Mouse (Mus musculus) midbrain, embryonic 12.5 days (tissue): ENCODE data around the gene Iqch. TPM values are rescaled to one million over a fixed set of nuclear protein-coding genes. Genes with fewer than 3 reads are reported as not detected.

Experiments
- ATAC-seq: fragments of 200-750 bp; cut with Nextera tagmentation; 2 replicates; pipeline ENCODE4 v1.8.0; 2017; ENCODE audit warnings: low read depth, moderate TSS enrichment, moderate library complexity; ENCODE audit not compliant: low FRiP score
- H3K27ac ChIP-seq: fragments of 300-500 bp; sonication (generic); replicated peaks from 2 replicates; pipeline ENCODE4 v1.5.1; 2016; ENCODE audit warnings: mild to moderate bottlenecking
- H3K27me3 ChIP-seq: fragments of 300-500 bp; sonication (generic); 2 replicates; pipeline ENCODE4 v1.6.1; 2016; ENCODE audit warnings: mild to moderate bottlenecking
- H3K36me3 ChIP-seq: fragments of 300-500 bp; sonication (generic); 2 replicates; pipeline ENCODE4 v1.6.1; 2016
- H3K4me1 ChIP-seq: fragments of 300-500 bp; sonication (generic); 2 replicates; pipeline ENCODE4 v1.6.1; 2016
- H3K4me2 ChIP-seq: fragments of 300-500 bp; sonication (generic); replicated peaks from 2 replicates; pipeline ENCODE4 v1.6.1; 2016; ENCODE audit warnings: mild to moderate bottlenecking, moderate library complexity
- H3K4me3 ChIP-seq: fragments of 300-500 bp; sonication (generic); 2 replicates; pipeline ENCODE4 v1.5.1; 2016; ENCODE audit warnings: mild to moderate bottlenecking
- H3K9ac ChIP-seq: fragments of 300-500 bp; sonication (generic); replicated peaks from 2 replicates; pipeline ENCODE4 v1.6.1; 2016; ENCODE audit warnings: mild to moderate bottlenecking, moderate library complexity
- H3K9me3 ChIP-seq: fragments of 300-500 bp; sonication (generic); 2 replicates; pipeline ENCODE4 v1.6.1; 2016; ENCODE audit warnings: mild to moderate bottlenecking
- WGBS: fragments of 180-500 bp; shearing (Covaris S2); methylation state at CpG from one replicate; pipeline ENCODE4 v1.1.7; 2016; 5-methylcytosine and 5-hydroxymethylcytosine counted together
- polyA plus RNA-seq: library from polyadenylated mRNA; unstranded; fragments of >200 nt; fragmentation: Nextera tagmentation; extraction: Ambion mirVana; gene quantifications from 2 replicates; pipeline ENCODE4 v1.2.1, GENCODE M21; 2016

Gene Iqch
- polyA plus RNA-seq, 1 experiment from 2014 or later, result not detected

- Histone ChIP-seq H3K4me3 (no peak overlapping the region), H3K27ac (no peak overlapping the region), H3K27me3 (no peaks in the 10 kb centered on the region), H3K4me1 (peaks cover 36% of the 10 kb centered on the region), H3K4me2 (no peak overlapping the region), H3K9me3 (no peaks in the 10 kb centered on the region), H3K36me3 (no peaks in the 10 kb centered on the region), H3K9ac (no peak overlapping the region)
- ATAC-seq, result no peak
- WGBS, result 95% methylated on average over 2 of the region's 2 CpGs
Measured at GRCm38 (mm10) chr9:63609776-63610175, 7.5 kb upstream of the Iqch start.

DNA sequence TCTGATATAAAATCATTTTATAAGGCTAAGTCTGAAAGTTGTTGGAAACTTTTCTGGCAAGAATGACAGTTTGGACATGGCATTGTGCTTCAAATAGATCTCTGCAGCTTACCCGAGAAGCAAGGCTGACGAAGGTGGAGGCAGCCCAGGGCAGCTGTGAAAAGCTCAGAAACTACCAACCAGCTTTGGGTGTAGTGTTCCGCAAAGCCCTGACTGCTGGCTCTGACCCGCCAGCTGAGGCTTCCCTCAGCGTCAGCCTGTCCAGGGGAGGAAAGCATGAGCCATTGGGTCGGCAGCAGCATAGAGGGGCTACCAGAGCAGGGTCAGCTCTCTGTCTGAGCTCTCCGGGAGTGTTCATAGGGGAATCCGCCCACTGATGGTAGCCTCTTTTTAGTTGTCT is 7.0 kb upstream of the Iqch start:
- no peak for ATAC-seq
- Histone ChIP-seq H3K9me3 (no peaks in the 10 kb centered on the region), H3K36me3 (no peaks in the 10 kb centered on the region), H3K27me3 (no peaks in the 10 kb centered on the region), H3K4me1 (peaks cover 38% of the 10 kb centered on the region), H3K4me3 (no peak overlapping the region), H3K9ac (no peak overlapping the region), H3K27ac (no peak overlapping the region), H3K4me2 (no peak overlapping the region)
- WGBS, result 64% methylated on average over 8 of the region's 8 CpGs

DNA sequence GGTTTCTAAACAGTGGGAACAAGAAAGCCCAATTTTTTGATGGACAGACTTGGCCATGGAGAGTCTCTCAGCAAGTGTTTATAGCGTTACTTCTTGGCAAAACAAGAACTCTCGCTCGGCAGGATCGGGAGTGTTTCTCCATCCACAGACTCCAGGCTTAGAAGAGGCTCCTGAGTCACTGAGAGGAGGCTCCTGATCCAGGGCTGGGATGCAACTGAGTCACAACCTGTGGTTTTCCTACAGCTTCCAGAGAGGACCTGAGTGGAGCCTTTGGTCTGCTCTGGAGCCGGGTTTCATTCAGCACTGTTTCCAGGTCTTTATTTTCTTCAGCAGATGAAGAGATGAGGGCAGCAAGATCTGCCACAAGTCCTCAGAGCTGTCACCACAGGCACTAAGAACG is 5.7 kb upstream of the Iqch start:
- peaks cover 43% of the 10 kb centered on the region for H3K4me1 ChIP-seq
- no peak for ATAC-seq
- no peak overlapping the region for H3K4me3 ChIP-seq
- 73% methylated on average over 6 of the region's 6 CpGs for WGBS
- no peaks in the 10 kb centered on the region for H3K36me3 ChIP-seq
- no peaks in the 10 kb centered on the region for H3K27me3 ChIP-seq
- no peaks in the 10 kb centered on the region for H3K9me3 ChIP-seq
- no peak overlapping the region for H3K4me2 ChIP-seq
- H3K27ac ChIP-seq, result no peak overlapping the region
- H3K9ac ChIP-seq, result no peak overlapping the region

GRCm38 (mm10) chr9:63606594-63606993 is 4.3 kb upstream of the Iqch start:
- ATAC-seq, result no peak
- H3K36me3 ChIP-seq, result no peaks in the 10 kb centered on the region
- H3K9ac ChIP-seq, result no peak overlapping the region
- 77% methylated on average over 2 of the region's 2 CpGs for WGBS
- no peaks in the 10 kb centered on the region for H3K27me3 ChIP-seq
- no peak overlapping the region for H3K4me3 ChIP-seq
- H3K27ac ChIP-seq, result no peak overlapping the region
- H3K4me2 ChIP-seq, result no peak overlapping the region
- H3K9me3 ChIP-seq, result no peaks in the 10 kb centered on the region
- H3K4me1 ChIP-seq, result peaks cover 37% of the 10 kb centered on the region

GRCm38 (mm10) chr9:63603849-63604248 is 1.6 kb upstream of the Iqch start:
- 60% methylated on average over 6 of the region's 6 CpGs for WGBS
- H3K4me2 ChIP-seq, result peak overlapping the region; percentile 77
- peaks cover 19% of the 10 kb centered on the region for H3K4me1 ChIP-seq
- no peaks in the 10 kb centered on the region for H3K9me3 ChIP-seq
- H3K27me3 ChIP-seq, result no peaks in the 10 kb centered on the region
- no peak overlapping the region for H3K27ac ChIP-seq
- 0 out of 2 replicates have a peak overlapping the region, but pooled peaks have one; percentile 11 for H3K9ac ChIP-seq
- no peak for ATAC-seq
- no peaks in the 10 kb centered on the region for H3K36me3 ChIP-seq
- 0 out of 2 replicates have a peak overlapping the region, but pooled peaks have one; percentile 96 for H3K4me3 ChIP-seq

DNA sequence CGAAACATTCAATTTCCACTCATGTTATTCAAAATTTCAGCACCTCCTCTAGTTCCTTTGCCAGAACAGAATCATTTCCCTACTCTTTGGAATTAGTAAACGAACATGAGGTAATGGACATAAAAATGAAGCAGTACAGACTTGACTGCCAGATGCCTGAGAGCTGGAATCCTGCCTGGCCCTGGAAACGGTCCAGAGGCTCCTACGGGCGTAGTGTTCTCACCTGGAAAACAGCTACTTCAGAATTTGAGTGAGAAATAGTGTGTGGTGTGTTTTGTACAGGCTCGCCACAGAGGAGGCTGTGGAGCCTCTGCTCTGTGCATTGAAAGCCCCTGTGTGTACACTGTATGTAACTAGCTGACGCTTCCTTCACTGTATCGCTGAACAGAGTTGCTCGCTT is 5.6 kb downstream of the Iqch start:
- Histone ChIP-seq H3K4me3 (no peak overlapping the region), H3K4me1 (no peaks in the 10 kb centered on the region), H3K27ac (no peak overlapping the region), H3K36me3 (no peaks in the 10 kb centered on the region), H3K9me3 (no peaks in the 10 kb centered on the region), H3K4me2 (no peak overlapping the region), H3K27me3 (0 out of 2 replicates have a peak, but pooled peaks cover 4% of the 10 kb centered on the region), H3K9ac (no peak overlapping the region)
- no peak for ATAC-seq
- WGBS, result 89% methylated on average over 9 of the region's 9 CpGs

- no peak overlapping the region for H3K9ac ChIP-seq
- H3K9me3 ChIP-seq, result no peaks in the 10 kb centered on the region
- H3K27ac ChIP-seq, result no peak overlapping the region
- H3K4me1 ChIP-seq, result no peaks in the 10 kb centered on the region
- H3K4me3 ChIP-seq, result no peak overlapping the region
- ATAC-seq, result no peak
- H3K4me2 ChIP-seq, result no peak overlapping the region
- 0 out of 2 replicates have a peak, but pooled peaks cover 4% of the 10 kb centered on the region for H3K27me3 ChIP-seq
- no peaks in the 10 kb centered on the region for H3K36me3 ChIP-seq
- 92% methylated on average over 8 of the region's 8 CpGs for WGBS
Measured at GRCm38 (mm10) chr9:63595652-63596051, 6.6 kb downstream of the Iqch start.

- Histone ChIP-seq H3K27ac (no peak overlapping the region), H3K9me3 (no peaks in the 10 kb centered on the region), H3K9ac (no peak overlapping the region), H3K27me3 (0 out of 2 replicates have a peak, but pooled peaks cover 4% of the 10 kb centered on the region), H3K4me1 (no peaks in the 10 kb centered on the region), H3K4me3 (no peak overlapping the region), H3K36me3 (no peaks in the 10 kb centered on the region), H3K4me2 (no peak overlapping the region)
- ATAC-seq, result no peak
- WGBS, result 92% methylated on average over 1 of the region's 1 CpGs
Measured at GRCm38 (mm10) chr9:63595032-63595431, 7.3 kb downstream of the Iqch start.

GRCm38 (mm10) chr9:63591661-63592256 is 10.5 kb downstream of the Iqch start:
- H3K4me1 ChIP-seq, result no peaks in the 10 kb centered on the region
- 0 out of 2 replicates have a peak, but pooled peaks cover 4% of the 10 kb centered on the region for H3K27me3 ChIP-seq
- 0 out of 2 replicates have a peak, but pooled peaks cover 2% of the 10 kb centered on the region for H3K9me3 ChIP-seq
- no peaks in the 10 kb centered on the region for H3K36me3 ChIP-seq
- no peak overlapping the region for H3K27ac ChIP-seq
- whole genome bisulfite sequencing, result 85% methylated on average over 8 of the region's 8 CpGs
- H3K9ac ChIP-seq, result no peak overlapping the region
- no peak overlapping the region for H3K4me2 ChIP-seq
- H3K4me3 ChIP-seq, result no peak overlapping the region
- ATAC-seq, result no peak

GRCm38 (mm10) chr9:63590592-63590991 is 11.7 kb downstream of the Iqch start:
- no peak for ATAC-seq

DNA sequence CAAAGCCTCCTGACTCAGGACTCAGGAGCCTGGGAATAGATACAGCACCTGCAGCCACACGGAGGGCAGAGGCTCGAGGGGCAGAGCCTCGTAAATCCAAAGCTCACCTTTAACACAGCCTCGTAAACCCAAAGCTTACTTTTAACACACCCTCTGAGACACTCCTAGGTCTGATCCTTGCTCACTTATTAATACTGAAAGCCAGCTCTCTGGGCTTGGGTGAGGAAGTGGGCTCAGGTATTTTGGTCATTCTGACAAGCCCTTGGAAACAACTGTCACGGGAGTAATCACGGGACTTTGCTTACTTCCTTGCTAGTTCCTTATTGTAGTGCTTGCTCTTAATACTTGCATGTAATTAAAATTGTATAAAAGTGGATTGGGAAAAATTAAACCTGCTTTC is 13.1 kb downstream of the Iqch start:
- Histone ChIP-seq H3K36me3 (no peaks in the 10 kb centered on the region), H3K27me3 (no peaks in the 10 kb centered on the region), H3K9ac (no peak overlapping the region), H3K4me1 (no peaks in the 10 kb centered on the region), H3K9me3 (0 out of 2 replicates have a peak, but pooled peaks cover 3% of the 10 kb centered on the region), H3K4me2 (no peak overlapping the region), H3K4me3 (no peak overlapping the region), H3K27ac (no peak overlapping the region)
- 84% methylated on average over 6 of the region's 6 CpGs for WGBS
- no peak for ATAC-seq

More at GRCm38 (mm10) chr9:63590592-63590991, 11.7 kb downstream of the Iqch start:
- H3K27ac ChIP-seq, result no peak overlapping the region
- H3K4me2 ChIP-seq, result no peak overlapping the region
- 93% methylated on average over 4 of the region's 4 CpGs for WGBS
- no peaks in the 10 kb centered on the region for H3K4me1 ChIP-seq
- H3K9me3 ChIP-seq, result 0 out of 2 replicates have a peak, but pooled peaks cover 3% of the 10 kb centered on the region
- H3K27me3 ChIP-seq, result no peaks in the 10 kb centered on the region
- no peak overlapping the region for H3K4me3 ChIP-seq
- H3K36me3 ChIP-seq, result no peaks in the 10 kb centered on the region
- no peak overlapping the region for H3K9ac ChIP-seq

- H3K9me3 ChIP-seq, result 0 out of 2 replicates have a peak, but pooled peaks cover 3% of the 10 kb centered on the region
- no peak overlapping the region for H3K4me2 ChIP-seq
- WGBS, result 95% methylated on average over 6 of the region's 6 CpGs
- no peak overlapping the region for H3K4me3 ChIP-seq
- no peak for ATAC-seq
- H3K9ac ChIP-seq, result no peak overlapping the region
- H3K4me1 ChIP-seq, result no peaks in the 10 kb centered on the region
- H3K27ac ChIP-seq, result no peak overlapping the region
- H3K36me3 ChIP-seq, result no peaks in the 10 kb centered on the region
- H3K27me3 ChIP-seq, result no peaks in the 10 kb centered on the region
Measured at GRCm38 (mm10) chr9:63585251-63585650, 17.0 kb downstream of the Iqch start.

DNA sequence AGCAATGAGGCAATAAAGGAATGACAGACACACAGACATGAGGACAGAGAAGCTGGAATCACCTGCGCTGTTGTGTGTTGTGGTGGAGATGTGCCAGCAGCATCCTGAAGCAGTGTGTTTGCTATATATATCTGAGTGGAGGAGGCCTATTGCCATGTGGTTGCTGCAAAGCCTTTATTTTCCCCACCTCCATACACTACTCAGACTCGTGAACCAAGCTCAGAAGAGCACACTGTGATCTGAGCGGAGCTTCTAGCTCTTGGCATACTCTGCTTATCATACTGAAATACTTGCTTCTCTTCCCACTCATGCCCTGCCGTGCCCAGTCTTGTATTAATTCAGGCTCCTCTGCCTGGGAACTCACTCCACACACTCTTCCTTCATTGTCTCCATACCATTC is 20.5 kb downstream of the Iqch start:
- Histone ChIP-seq H3K9me3 (0 out of 2 replicates have a peak, but pooled peaks cover 1% of the 10 kb centered on the region), H3K36me3 (no peaks in the 10 kb centered on the region), H3K4me1 (no peaks in the 10 kb centered on the region), H3K9ac (no peak overlapping the region), H3K4me3 (no peak overlapping the region), H3K4me2 (no peak overlapping the region), H3K27me3 (0 out of 2 replicates have a peak, but pooled peaks cover 7% of the 10 kb centered on the region), H3K27ac (no peak overlapping the region)
- WGBS, result 87% methylated on average over 4 of the region's 4 CpGs
- no peak for ATAC-seq
